Mouse (Mus musculus) thymus, postnatal 14 days (tissue): ENCODE measurements around the gene Ndufa11.

Experiments
- DNase-seq: peaks from one replicate; pipeline ENCODE4 v3.0.0; 2021

Ndufa11 gene

GRCm38 (mm10) chr17:56717363-56718058, at the start of gene Ndufa11, which contains the start of gene Vmac:
Ndufa11 (plus strand) TSS chr17:56717767.
Vmac (minus strand) TSS chr17:56718022.
- peak; percentile 93 for DNase-seq

- peak; percentile 87 for DNase-seq
Observed at GRCm38 (mm10) chr17:56668384-56669144, 49.0 kb upstream of the Ndufa11 start.

- DNase-seq, result no peak
Observed at GRCm38 (mm10) chr17:56669766-56670165, 47.8 kb upstream of the Ndufa11 start.

DNA sequence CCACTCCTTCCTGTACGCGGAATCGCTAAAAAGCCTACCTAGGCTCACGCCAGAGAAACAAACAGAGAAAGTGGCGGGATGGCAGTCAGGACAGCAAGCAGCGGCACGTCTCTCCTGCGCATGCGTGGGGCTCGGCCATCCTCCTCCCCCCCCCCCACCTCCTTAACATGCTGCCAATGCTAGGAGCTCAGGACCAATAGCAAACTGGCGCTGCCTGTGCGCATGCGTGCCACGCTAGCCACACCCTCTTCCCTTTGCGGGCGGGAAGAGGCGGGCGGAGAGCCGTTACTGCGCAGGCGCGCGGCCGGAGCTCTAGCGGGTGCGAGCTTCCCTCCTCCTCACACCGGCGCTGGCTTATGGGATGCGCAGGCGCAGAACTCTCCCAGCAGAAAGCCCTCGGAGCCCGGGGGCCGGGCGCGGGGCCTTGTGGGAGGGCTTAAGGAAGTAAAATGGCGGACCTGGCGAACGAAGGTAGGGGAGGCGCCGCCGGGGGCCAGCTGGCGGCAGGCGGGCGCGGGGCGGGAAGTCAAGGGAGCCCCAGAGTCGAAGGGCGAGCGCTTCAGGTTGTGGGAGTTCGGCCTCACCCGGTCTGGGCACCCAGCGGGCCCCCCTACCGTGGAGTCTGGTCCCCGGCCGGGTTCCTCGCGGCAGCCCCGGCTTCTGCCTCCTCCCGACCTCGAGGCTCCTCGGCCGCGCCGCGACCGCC, 44.5 kb upstream of the Ndufa11 start, which contains the start of gene Ranbp3:
TSS of gene Ranbp3 (plus strand) at position 354 of the 706 bp plus-strand sequence.
- DNase-seq, result peak; percentile 100

DNA sequence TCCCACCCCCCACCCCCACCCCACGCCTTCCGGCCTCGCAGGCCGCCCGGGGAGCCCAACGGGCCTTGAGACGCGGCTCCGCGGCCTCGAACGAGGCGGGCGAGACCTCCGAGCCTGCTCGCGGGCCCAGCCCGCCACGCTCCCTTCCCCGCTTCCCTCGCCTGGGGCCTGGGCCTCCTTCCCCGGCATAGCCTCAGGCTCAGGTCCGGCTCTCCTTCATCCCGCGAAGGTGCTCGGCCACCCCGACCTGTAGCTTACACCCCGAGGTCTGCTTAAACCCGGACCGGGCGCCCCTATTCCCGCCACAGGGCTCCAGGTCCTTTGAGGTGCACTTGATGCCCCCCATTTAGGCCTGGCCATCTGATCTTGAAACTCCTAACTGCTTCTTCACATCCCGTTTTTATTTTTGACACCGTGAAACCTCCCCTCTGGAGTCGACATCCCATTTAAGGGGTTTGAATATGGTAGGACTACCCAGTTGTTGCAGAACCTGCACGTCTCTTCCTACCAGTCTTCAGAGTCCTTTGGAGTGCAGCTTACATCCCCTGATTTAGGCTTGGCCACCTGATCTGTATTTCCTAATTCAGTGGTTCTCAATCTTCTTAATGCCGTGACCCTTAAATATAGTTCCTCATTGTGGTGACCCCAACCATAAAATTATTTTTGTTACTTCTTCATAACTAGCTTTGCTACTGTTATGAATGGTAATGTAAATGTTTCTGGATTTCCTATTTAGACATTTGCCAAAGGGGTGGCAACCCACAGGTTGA, 43.7 kb upstream of the Ndufa11 start:
- no peak for DNase-seq

DNA sequence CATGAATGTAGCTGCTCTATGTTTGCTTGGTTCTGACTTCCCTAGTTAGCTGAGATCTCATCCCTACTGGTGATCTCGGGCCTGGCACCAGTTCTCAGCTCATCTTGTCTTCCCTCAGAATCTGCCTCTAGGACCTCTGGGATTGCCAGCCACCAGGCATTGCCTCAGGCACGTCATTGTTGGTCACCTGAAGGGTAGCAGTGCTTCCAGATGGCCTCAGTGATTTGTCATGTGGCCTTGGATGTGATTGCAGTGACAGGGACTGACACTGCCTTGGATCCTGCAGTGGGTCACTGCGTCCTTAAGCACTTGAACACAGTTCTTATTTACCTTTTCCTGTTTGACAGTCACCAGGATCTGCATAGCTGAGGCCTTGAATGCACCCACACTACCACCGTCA, 35.8 kb upstream of the Ndufa11 start:
- DNase-seq, result no peak

GRCm38 (mm10) chr17:56682880-56683279, 34.7 kb upstream of the Ndufa11 start:
- no peak for DNase-seq

DNA sequence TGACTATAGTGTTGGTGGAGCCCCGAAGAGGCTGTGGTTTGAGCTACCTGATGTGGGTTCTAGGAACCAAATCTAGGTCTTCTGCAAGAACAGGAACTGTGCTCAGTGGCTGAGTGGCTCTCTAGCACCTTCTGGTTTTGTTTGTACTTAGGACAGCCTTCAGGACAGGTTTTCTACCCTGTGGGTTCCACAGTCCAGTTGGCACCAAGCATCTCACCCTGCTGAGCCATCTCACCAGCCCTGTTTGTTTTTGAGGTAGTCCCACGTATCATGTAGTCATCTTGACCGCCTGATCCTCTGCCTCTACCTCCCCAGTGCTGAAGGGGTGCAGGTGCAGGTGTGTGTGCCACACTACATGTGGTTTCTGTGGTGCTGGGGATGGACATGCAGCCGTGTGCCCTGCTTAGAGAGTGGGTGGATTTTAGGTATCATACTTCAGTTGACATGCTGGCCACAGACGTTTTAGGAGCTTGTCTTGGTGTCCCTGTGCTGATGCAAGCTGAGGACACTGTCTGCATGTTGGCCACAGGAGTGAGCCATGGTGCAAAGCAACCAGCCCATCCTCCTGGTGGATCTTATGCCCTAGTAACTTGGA, 33.9 kb upstream of the Ndufa11 start:
- DNase-seq, result peak; percentile 53

DNA sequence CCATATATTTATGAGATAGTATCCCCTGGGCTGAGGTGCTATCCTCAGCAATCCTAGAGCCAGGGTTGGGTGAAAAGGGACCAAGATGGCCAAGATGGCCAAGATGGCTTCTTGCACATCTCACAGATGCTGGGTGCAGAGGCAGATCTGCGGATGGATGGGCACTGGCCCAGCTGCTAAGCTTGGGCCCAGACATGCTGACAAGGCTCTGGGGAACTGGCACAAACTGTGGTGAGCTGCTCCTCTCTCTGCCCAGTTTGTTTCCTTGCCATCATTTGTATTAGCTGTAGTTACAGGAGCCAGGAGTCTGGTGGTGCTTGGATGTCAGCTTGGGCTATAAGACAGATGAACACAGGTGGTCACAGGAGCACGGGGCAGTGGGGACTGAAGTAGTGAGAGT, 32.9 kb upstream of the Ndufa11 start:
- DNase-seq, result no peak

DNA sequence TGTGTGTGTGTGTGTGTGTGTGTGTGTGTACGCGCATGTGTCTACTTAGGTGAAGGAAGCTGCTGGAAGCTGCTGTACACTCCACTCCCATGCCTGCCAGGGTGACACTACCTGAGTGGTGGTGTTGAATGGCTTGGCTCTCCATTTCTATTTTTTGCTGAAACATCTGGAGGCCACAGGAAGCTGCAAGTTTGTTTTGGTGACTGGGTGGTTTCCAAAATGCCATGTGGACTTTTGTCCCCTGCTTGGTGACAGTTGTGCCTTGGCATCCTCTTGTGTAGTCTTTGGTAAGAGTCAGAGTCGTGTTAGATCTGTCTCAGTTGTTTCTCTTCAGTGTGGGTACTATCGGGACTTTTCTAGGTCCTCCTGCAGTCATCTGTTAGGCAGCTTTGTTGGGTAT, 30.8 kb upstream of the Ndufa11 start:
- DNase-seq, result no peak

GRCm38 (mm10) chr17:56688045-56688444, 29.5 kb upstream of the Ndufa11 start:
- no peak for DNase-seq

DNA sequence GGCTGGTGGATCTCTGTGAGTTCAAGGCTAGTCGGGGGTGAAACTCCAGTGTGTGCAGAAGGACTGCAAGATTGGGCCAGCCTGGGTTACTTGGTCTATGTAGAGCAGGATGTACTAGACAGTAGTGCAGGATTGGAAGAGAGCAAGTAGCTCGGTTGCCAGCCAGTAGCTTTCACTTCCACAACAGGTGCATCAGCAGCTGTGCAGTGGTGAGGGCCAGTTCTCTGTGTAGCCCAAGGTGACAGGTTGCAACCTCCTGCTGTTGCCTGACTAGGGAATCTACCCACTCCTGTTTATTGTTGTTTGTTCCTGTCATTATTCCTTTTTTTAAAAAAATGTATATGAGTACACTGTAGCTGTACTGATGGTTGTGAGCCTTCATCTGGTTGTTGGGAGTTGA, 28.9 kb upstream of the Ndufa11 start:
- DNase-seq, result no peak

DNA sequence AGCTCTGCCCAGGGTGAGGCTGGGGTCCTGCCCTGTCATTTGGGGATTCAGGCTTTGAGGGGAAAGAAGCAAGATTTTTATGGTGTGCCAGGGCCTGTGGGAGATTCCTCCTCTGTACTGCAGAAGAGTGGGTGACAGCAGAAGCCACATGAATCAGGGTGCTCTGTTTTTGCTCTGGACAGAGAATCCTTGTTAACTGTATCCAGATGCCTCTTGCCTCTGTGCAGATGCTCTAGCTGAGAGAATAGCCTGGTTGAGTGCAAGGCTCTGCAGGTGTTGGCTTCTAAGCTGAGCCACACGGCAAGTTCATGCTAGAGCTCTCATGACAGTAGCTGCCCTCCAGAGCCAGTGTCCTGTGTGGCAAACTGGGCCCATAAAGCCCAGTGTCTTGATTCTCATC, 24.2 kb upstream of the Ndufa11 start:
- no peak for DNase-seq

DNA sequence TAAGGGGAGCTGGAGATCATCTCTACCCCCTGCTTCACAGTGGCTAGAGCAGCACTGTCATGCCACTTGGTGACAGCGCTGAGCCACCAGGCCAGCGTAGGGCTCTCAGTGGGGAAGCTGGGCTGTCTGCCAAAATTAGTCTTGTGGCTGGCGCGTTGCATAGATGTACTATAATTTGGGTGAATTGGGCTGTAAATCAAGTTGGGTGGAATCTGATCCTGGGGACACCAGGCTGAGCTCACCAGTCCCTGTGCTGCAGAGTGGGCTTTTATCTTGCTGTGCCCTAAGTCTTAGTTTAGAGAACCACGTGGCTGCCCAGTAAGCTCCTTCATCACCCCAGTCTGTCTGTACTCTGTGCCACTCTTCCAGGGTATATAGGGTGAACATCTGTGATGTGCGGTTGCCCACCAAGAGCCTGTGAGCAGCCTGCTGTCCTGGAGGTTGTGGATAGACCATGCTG, 23.7 kb upstream of the Ndufa11 start:
- no peak for DNase-seq

DNA sequence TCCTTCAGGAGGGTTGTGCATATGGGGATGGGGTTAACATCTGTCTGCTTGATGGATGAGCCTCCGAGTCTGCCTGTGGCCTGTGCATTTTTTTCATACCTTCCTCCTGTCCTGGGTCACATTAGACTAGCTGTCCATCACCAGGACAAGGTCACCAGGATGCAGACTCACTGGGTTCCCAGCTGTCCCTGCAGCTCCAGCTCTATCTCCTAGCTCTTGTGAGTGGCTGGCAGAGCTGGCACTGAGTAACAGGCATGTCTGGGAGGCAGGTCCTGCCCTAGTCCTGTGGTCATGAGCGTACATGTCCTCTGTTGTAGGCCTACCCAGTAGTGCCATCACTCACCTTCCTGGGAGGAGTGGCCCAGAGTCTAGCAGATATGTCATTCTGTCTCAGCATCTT, 17.1 kb upstream of the Ndufa11 start:
- no peak for DNase-seq

DNA sequence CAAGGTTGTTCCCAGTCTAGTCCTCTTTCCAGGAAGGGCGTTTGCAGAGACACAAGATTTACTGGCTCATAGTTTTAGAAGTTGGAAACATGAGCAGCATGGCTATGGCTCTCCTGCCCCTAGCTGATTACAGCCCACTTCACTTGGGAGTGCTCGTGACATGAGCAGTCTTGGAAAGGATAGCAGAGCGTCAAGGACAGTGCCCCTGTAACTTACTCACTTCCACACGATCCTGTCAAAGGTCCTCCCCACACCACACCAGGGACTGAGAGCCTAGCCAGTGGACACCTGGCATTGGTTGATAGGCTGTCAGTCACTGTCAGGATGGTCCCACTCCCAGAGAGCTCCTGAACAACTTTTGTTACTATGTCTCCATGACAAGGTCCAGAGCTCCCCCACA, 14.5 kb upstream of the Ndufa11 start:
- no peak for DNase-seq

- no peak for DNase-seq
Observed at GRCm38 (mm10) chr17:56706515-56706914, 11.1 kb upstream of the Ndufa11 start.

DNA sequence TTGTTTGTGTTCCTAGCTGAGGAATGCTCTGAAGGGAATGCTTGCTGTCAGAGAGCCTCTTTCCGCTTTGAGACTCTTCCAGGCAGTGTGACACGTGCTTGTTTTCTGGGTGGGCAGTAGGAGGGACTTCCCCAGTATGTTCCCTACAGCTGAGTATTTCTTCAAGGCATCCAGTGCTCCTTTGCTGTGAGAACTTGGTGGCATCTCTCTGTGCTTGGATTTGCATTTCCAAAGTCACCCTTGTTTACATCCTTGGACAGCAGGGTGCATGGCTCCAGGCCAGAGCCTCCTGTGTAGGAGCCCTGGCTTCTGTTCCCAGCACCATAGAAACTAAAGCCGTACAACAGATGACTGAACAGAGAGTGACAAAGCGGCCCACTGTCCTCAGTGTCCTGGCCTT, 8.9 kb upstream of the Ndufa11 start:
- DNase-seq, result no peak

DNA sequence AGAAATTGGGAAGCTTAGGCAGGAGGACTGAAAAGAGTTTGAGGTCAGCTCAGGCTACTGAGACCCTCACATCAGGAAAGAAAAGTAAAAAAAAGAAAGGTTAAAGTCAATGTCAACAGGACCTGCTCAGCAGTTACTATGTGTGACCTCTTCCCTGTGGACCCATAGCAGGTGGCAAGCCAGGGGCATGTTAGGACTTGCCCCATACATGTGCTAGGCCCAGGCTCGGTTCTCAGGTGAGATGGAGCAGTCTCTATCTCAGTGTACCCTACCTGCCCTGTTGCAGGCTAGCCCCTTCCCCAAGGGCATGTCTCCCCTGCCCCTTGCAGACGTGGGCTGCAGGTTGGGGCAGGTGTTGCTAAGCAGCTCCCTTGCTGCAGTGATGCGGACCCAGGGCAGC, 7.9 kb upstream of the Ndufa11 start:
- DNase-seq, result no peak

GRCm38 (mm10) chr17:56715360-56715759, 2.2 kb upstream of the Ndufa11 start:
- DNase-seq, result no peak

DNA sequence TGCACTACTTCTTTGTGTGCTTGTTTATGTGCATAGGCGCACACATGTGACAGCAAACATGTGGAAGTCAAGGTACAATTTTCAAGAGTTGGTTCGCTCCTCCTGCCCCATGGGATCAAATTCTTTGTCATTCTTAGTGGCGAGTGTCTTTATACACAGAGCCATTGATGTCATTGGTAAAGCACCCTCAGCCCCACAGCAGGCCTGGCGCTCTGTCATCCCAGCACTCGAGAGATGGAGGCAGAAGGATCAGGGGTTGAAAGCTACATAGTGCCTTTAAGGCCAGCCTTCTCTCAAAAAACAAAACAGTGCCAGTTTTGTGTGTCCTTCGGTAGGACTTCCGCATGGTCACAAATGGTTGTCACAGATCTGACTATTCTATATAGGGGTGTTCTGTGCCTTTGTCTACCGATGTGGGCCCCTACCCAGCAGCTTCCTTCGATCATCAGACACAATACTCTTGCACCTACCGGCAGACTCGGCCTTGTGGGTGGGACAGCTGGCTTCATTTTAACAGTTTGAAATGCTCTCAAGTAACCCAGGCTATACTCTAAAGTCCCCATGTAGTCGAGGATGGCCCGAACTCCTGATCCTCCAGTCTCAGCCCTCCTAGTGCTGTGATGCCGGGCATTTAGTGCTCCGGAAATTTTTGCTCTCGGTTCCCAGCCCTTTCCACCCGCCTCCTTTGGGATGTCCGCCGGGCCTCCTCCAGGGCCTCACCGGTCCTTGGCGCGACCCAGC, 1.5 kb upstream of the Ndufa11 start:
- no peak for DNase-seq
